Mouse (Mus musculus): ENCODE measurements at regions not wholly inside any gene's neighbourhood (a gene's known extent, or its start where the extent isn't known, plus 50 kb on each side); places are given as distances from the start of the nearest gene placed in this dataset.
"Not testable (repeated sequence)": the region's sequence is repeated elsewhere in the genome, so short reads cannot be mapped to it uniquely, and the experiment has no call there.

GRCm38 (mm10) chr3:106320061-106320460 is 85.9 kb downstream of the Chil6 start:
- DNase-seq: no peak

- DNase-seq: no peak
Observed at GRCm38 (mm10) chr3:106316974-106317373, 89.0 kb downstream of the Chil6 start.

DNA sequence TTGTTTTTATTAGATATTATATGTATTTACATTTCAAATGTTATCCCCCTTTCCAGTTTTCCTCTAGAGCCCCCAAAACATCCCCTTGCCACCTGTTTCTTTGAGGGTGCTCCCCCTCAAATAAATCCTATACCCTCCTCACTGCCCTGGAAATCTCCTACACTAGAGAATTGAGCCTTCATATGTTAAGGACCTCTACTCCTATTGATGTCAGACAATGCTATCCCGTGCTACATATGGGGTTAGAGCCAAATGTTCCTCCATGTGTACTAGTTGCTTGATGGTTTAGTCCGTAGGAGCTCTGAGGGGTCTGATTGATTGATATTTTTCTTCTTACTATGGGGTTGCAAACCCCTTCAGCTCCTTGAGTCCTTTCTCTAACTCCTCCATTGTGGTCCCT is 73.6 kb upstream of the Chil4 start:
- no peak for DNase-seq

DNA sequence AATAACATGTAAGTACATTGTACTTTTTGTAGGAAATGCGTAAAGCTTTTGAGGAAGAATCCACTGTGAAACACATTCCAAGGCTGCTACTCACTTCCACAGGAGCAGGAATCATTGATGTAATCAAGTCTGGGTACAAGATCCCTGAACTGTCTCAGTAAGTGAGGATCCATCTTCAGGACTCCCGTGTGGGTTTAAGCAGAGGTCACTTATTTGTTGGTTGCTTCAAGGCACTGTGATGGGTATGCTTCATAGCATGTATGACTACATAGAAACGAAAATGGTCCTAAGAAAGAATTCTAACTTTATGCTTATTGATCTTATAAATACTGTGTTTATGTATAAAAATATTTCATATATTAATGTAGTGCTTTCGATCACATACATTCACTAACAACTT is 72.6 kb upstream of the Chil4 start:
- no peak for DNase-seq

DNA sequence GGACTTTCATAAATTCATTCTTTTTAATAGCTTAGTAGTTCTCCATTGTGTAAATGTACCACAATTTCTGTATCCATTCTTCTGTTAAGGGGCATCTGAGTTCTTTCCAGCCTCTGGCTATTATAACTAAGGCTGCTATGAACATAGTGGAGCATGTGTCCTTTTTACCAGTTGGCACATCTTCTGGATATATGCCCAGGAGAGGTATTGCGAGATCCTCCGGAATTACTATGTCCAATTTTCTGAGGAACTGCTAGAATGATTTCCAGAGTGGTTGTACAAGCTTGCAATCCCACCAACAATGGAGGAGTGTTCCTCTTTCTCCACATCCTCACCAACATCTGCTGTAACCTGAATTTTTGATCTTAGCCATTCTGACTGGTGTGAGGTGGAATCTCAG is 59.3 kb upstream of the Chil4 start:
- DNase-seq: peak; percentile 42

DNA sequence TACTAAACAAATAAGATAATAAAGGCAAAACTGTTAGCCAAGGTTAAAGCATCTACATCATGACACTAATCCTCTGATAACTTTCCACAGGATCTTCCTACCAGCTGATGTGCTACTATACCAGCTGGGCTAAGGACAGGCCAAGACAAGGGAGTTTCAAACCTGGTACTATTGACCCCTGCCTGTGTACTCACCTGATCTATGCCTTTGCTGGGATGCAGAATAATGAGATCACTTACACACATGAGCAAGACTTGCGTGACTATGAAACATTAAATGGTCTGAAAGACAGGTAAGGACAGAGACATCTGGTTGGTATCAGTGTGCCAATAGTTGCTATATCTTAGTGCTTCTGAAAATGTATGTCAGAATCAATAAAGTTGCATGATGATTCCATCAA is 56.4 kb upstream of the Chil4 start:
- DNase-seq: not testable (repeated sequence)
